Mouse (Mus musculus): Measurements from ENCODE around the gene Cycs. TPM values are rescaled to one million over a fixed set of nuclear protein-coding genes. Genes with fewer than 3 reads are reported as not detected.
A peak's percentile ranks its signal among the peaks of the same experiment; 100 is the strongest.

Cycs gene
- polyA plus RNA-seq, 1 experiment from 2014 or later = 75.6 TPM

GRCm38 (mm10) chr6:50535346-50535745 is 31.0 kb downstream of the Cycs start:
- no peak for DNase-seq (ENCODE audit: low spot score)
- no peak for ATAC-seq (ENCODE audit: low FRiP score)
- no peaks in the 10 kb centered on the region for H3K9me3 ChIP-seq (ENCODE audit: control insufficient read depth, low read length)
- WGBS = 82% methylated on average over 3 of the region's 3 CpGs
- H3K9ac ChIP-seq (ENCODE audit: low read depth, low read length) = no peak overlapping the region
- H3K4me2 ChIP-seq (replicated peaks; ENCODE audit: low read depth, low read length) = no peak overlapping the region
- H3K27ac ChIP-seq (ENCODE audit: low read depth, low read length) = no peak overlapping the region
- no peak overlapping the region for H3K4me3 ChIP-seq (ENCODE audit: low read depth, low read length)
- no peaks in the 10 kb centered on the region for H3K27me3 ChIP-seq (ENCODE audit: control insufficient read depth, insufficient read depth, low read length)
- H3K36me3 ChIP-seq (ENCODE audit: control insufficient read depth, insufficient read depth, low read length) = no peaks in the 10 kb centered on the region
- no peaks in the 10 kb centered on the region for H3K4me1 ChIP-seq (replicated peaks; ENCODE audit: control insufficient read depth, insufficient read depth, low read length)

DNA sequence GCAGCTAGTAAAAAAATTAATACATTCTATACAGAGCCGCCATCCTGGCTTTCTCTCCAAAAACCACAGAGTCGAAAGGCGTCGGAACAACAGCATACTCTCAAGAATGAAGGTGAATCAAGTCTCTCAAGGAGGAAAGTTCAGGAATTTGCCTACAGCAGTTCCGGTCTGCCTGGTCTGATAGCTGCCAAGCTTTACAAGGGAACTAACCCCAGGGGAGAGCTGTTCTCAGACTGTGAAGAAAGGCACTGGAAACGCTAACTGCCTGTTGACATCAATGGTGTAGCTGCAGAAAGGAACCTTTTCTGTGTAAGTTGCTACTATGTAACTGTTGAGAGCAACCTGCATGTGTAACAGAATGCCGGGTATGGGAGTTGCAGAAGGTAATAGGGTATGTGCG is 34.4 kb downstream of the Cycs start:
- 69% methylated on average over 8 of the region's 8 CpGs for WGBS
- no peak overlapping the region for H3K4me2 ChIP-seq (replicated peaks; ENCODE audit: low read depth, low read length)
- H3K4me1 ChIP-seq (replicated peaks; ENCODE audit: control insufficient read depth, insufficient read depth, low read length) = no peaks in the 10 kb centered on the region
- H3K27me3 ChIP-seq (ENCODE audit: control insufficient read depth, insufficient read depth, low read length) = no peaks in the 10 kb centered on the region
- H3K36me3 ChIP-seq (ENCODE audit: control insufficient read depth, insufficient read depth, low read length) = no peaks in the 10 kb centered on the region
- no peak overlapping the region for H3K27ac ChIP-seq (ENCODE audit: low read depth, low read length)
- H3K4me3 ChIP-seq (ENCODE audit: low read depth, low read length) = no peak overlapping the region
- DNase-seq (ENCODE audit: low spot score) (no peak), ATAC-seq (ENCODE audit: low FRiP score) (no peak)
- H3K9me3 ChIP-seq (ENCODE audit: control insufficient read depth, low read length) = no peaks in the 10 kb centered on the region
- H3K9ac ChIP-seq (ENCODE audit: low read depth, low read length) = no peak overlapping the region

- Histone ChIP-seq H3K9ac (ENCODE audit: low read depth, low read length) (no peak overlapping the region), H3K9me3 (ENCODE audit: control insufficient read depth, low read length) (no peaks in the 10 kb centered on the region), H3K27ac (ENCODE audit: low read depth, low read length) (no peak overlapping the region), H3K27me3 (ENCODE audit: control insufficient read depth, insufficient read depth, low read length) (no peaks in the 10 kb centered on the region), H3K36me3 (ENCODE audit: control insufficient read depth, insufficient read depth, low read length) (no peaks in the 10 kb centered on the region), H3K4me3 (ENCODE audit: low read depth, low read length) (no peak overlapping the region), H3K4me2 (replicated peaks; ENCODE audit: low read depth, low read length) (no peak overlapping the region), H3K4me1 (replicated peaks; ENCODE audit: control insufficient read depth, insufficient read depth, low read length) (no peaks in the 10 kb centered on the region)
- DNase-seq (ENCODE audit: low spot score) (no peak), ATAC-seq (ENCODE audit: low FRiP score) (no peak)
- WGBS = 82% methylated on average over 3 of the region's 3 CpGs
Measured at GRCm38 (mm10) chr6:50531003-50531402, 35.3 kb downstream of the Cycs start.

GRCm38 (mm10) chr6:50529194-50529593 is 37.1 kb downstream of the Cycs start:
- no peak for ATAC-seq (ENCODE audit: low FRiP score)
- no peak overlapping the region for H3K4me3 ChIP-seq (ENCODE audit: low read depth, low read length)
- H3K9ac ChIP-seq (ENCODE audit: low read depth, low read length) = no peak overlapping the region
- H3K36me3 ChIP-seq (ENCODE audit: control insufficient read depth, insufficient read depth, low read length) = no peaks in the 10 kb centered on the region
- H3K4me2 ChIP-seq (replicated peaks; ENCODE audit: low read depth, low read length) = no peak overlapping the region
- no peaks in the 10 kb centered on the region for H3K27me3 ChIP-seq (ENCODE audit: control insufficient read depth, insufficient read depth, low read length)
- no peaks in the 10 kb centered on the region for H3K4me1 ChIP-seq (replicated peaks; ENCODE audit: control insufficient read depth, insufficient read depth, low read length)
- WGBS = 89% methylated on average over 11 of the region's 11 CpGs
- no peak overlapping the region for H3K27ac ChIP-seq (ENCODE audit: low read depth, low read length)
- no peak for DNase-seq (ENCODE audit: low spot score)
- no peaks in the 10 kb centered on the region for H3K9me3 ChIP-seq (ENCODE audit: control insufficient read depth, low read length)

- 66% methylated on average over 9 of the region's 9 CpGs for WGBS
- no peak overlapping the region for H3K4me2 ChIP-seq (replicated peaks; ENCODE audit: low read depth, low read length)
- no peaks in the 10 kb centered on the region for H3K36me3 ChIP-seq (ENCODE audit: control insufficient read depth, insufficient read depth, low read length)
- no peaks in the 10 kb centered on the region for H3K9me3 ChIP-seq (ENCODE audit: control insufficient read depth, low read length)
- H3K27ac ChIP-seq (ENCODE audit: low read depth, low read length) = no peak overlapping the region
- H3K27me3 ChIP-seq (ENCODE audit: control insufficient read depth, insufficient read depth, low read length) = no peaks in the 10 kb centered on the region
- H3K4me3 ChIP-seq (ENCODE audit: low read depth, low read length) = no peak overlapping the region
- no peak overlapping the region for H3K9ac ChIP-seq (ENCODE audit: low read depth, low read length)
- H3K4me1 ChIP-seq (replicated peaks; ENCODE audit: control insufficient read depth, insufficient read depth, low read length) = no peaks in the 10 kb centered on the region
- ATAC-seq (ENCODE audit: low FRiP score) (no peak), DNase-seq (ENCODE audit: low spot score) (no peak)
Measured at GRCm38 (mm10) chr6:50527416-50527815, 38.9 kb downstream of the Cycs start.

GRCm38 (mm10) chr6:50526597-50527024 is 39.7 kb downstream of the Cycs start:
- ATAC-seq (ENCODE audit: low FRiP score) (no peak), DNase-seq (ENCODE audit: low spot score) (peak; percentile 79)
- no peak overlapping the region for H3K4me2 ChIP-seq (replicated peaks; ENCODE audit: low read depth, low read length)
- no peak overlapping the region for H3K4me3 ChIP-seq (ENCODE audit: low read depth, low read length)
- H3K27ac ChIP-seq (ENCODE audit: low read depth, low read length) = no peak overlapping the region
- no peaks in the 10 kb centered on the region for H3K27me3 ChIP-seq (ENCODE audit: control insufficient read depth, insufficient read depth, low read length)
- WGBS = 29% methylated on average over 7 of the region's 7 CpGs
- no peak overlapping the region for H3K9ac ChIP-seq (ENCODE audit: low read depth, low read length)
- H3K9me3 ChIP-seq (ENCODE audit: control insufficient read depth, low read length) = no peaks in the 10 kb centered on the region
- H3K36me3 ChIP-seq (ENCODE audit: control insufficient read depth, insufficient read depth, low read length) = no peaks in the 10 kb centered on the region
- no peaks in the 10 kb centered on the region for H3K4me1 ChIP-seq (replicated peaks; ENCODE audit: control insufficient read depth, insufficient read depth, low read length)

- Histone ChIP-seq H3K27ac (ENCODE audit: low read depth, low read length) (no peak overlapping the region), H3K27me3 (ENCODE audit: control insufficient read depth, insufficient read depth, low read length) (no peaks in the 10 kb centered on the region), H3K9me3 (ENCODE audit: control insufficient read depth, low read length) (no peaks in the 10 kb centered on the region), H3K9ac (ENCODE audit: low read depth, low read length) (no peak overlapping the region), H3K4me1 (replicated peaks; ENCODE audit: control insufficient read depth, insufficient read depth, low read length) (no peaks in the 10 kb centered on the region), H3K4me2 (replicated peaks; ENCODE audit: low read depth, low read length) (no peak overlapping the region), H3K36me3 (ENCODE audit: control insufficient read depth, insufficient read depth, low read length) (no peaks in the 10 kb centered on the region), H3K4me3 (ENCODE audit: low read depth, low read length) (no peak overlapping the region)
- WGBS = 82% methylated on average over 8 of the region's 8 CpGs
- no peak for ATAC-seq (ENCODE audit: low FRiP score)
- DNase-seq (ENCODE audit: low spot score) = no peak
Measured at GRCm38 (mm10) chr6:50525846-50526245, 40.5 kb downstream of the Cycs start.

- Histone ChIP-seq H3K9ac (ENCODE audit: low read depth, low read length) (no peak overlapping the region), H3K4me2 (replicated peaks; ENCODE audit: low read depth, low read length) (no peak overlapping the region), H3K9me3 (ENCODE audit: control insufficient read depth, low read length) (no peaks in the 10 kb centered on the region), H3K27me3 (ENCODE audit: control insufficient read depth, insufficient read depth, low read length) (no peaks in the 10 kb centered on the region), H3K4me3 (ENCODE audit: low read depth, low read length) (no peak overlapping the region), H3K27ac (ENCODE audit: low read depth, low read length) (no peak overlapping the region), H3K4me1 (replicated peaks; ENCODE audit: control insufficient read depth, insufficient read depth, low read length) (no peaks in the 10 kb centered on the region), H3K36me3 (ENCODE audit: control insufficient read depth, insufficient read depth, low read length) (no peaks in the 10 kb centered on the region)
- DNase-seq (ENCODE audit: low spot score) = no peak
- no peak for ATAC-seq (ENCODE audit: low FRiP score)
- 92% methylated on average over 10 of the region's 10 CpGs for WGBS
Measured at GRCm38 (mm10) chr6:50524261-50524896, 42.0 kb downstream of the Cycs start.

DNA sequence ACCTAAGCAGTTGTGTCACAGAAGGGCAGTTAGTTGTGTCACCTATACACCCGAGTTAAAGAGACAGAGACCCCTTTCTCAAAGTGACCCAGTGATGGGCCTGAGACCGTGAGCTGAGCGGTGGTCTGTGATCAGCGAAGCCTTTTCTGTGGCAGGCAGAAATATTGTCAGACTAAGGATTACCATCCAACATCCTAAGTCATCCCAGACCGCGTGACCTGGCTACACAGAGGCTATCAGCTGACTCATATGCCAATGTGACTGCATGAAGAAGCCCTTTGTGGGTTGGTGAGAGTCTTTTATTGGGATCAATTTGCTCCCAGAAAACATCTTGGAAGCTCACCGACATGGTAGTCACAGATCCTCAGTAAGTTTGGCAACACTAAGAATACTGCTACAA is 43.6 kb downstream of the Cycs start:
- H3K4me3 ChIP-seq (ENCODE audit: low read depth, low read length) = no peak overlapping the region
- ATAC-seq (ENCODE audit: low FRiP score) (no peak), DNase-seq (ENCODE audit: low spot score) (no peak)
- no peak overlapping the region for H3K4me2 ChIP-seq (replicated peaks; ENCODE audit: low read depth, low read length)
- H3K27ac ChIP-seq (ENCODE audit: low read depth, low read length) = no peak overlapping the region
- H3K36me3 ChIP-seq (ENCODE audit: control insufficient read depth, insufficient read depth, low read length) = no peaks in the 10 kb centered on the region
- no peaks in the 10 kb centered on the region for H3K27me3 ChIP-seq (ENCODE audit: control insufficient read depth, insufficient read depth, low read length)
- no peaks in the 10 kb centered on the region for H3K4me1 ChIP-seq (replicated peaks; ENCODE audit: control insufficient read depth, insufficient read depth, low read length)
- WGBS = 91% methylated on average over 7 of the region's 7 CpGs
- H3K9me3 ChIP-seq (ENCODE audit: control insufficient read depth, low read length) = no peaks in the 10 kb centered on the region
- H3K9ac ChIP-seq (ENCODE audit: low read depth, low read length) = no peak overlapping the region
